Mouse (Mus musculus) midbrain, embryonic 16.5 days (tissue): Measurements from ENCODE around the gene Gm17374. TPM values are rescaled to one million over a fixed set of nuclear protein-coding genes. Genes with fewer than 3 reads are reported as not detected.
"Not testable (repeated sequence)": the region's sequence is repeated elsewhere in the genome, so short reads cannot be mapped to it uniquely, and the experiment has no call there.

Source experiments
- ATAC-seq: fragments of 200-750 bp; cut with Nextera tagmentation; 2 replicates; pipeline ENCODE4 v1.8.0; 2017; ENCODE audit warnings: moderate TSS enrichment
- H3K27ac ChIP-seq: fragments of 300-500 bp; sonication (generic); 2 replicates; pipeline ENCODE4 v1.5.1; 2014; ENCODE audit warnings: mild to moderate bottlenecking, low read length, mixed read lengths
- H3K27me3 ChIP-seq: fragments of 300-500 bp; sonication (generic); 2 replicates; pipeline ENCODE4 v1.6.1; 2014; ENCODE audit warnings: low read depth, low read length, mixed read lengths; ENCODE audit not compliant: control insufficient read depth, insufficient read depth
- H3K36me3 ChIP-seq: fragments of 300-500 bp; sonication (generic); 2 replicates; pipeline ENCODE4 v1.6.1; 2014; ENCODE audit warnings: mild to moderate bottlenecking, low read length, moderate library complexity, mixed read lengths; ENCODE audit not compliant: control insufficient read depth, insufficient read depth
- H3K4me1 ChIP-seq: fragments of 300-500 bp; sonication (generic); 2 replicates; pipeline ENCODE4 v1.6.1; 2014; ENCODE audit warnings: mild to moderate bottlenecking, low read length, mixed read lengths; ENCODE audit not compliant: control insufficient read depth, insufficient read depth
- H3K4me2 ChIP-seq: fragments of 300-500 bp; sonication (generic); 2 replicates; pipeline ENCODE4 v1.6.1; 2014; ENCODE audit warnings: mild to moderate bottlenecking, low read length, mixed read lengths
- H3K4me3 ChIP-seq: fragments of 300-500 bp; sonication (generic); 2 replicates; pipeline ENCODE4 v1.5.1; 2014; ENCODE audit warnings: low read depth, mild to moderate bottlenecking, low read length, moderate library complexity, mixed read lengths
- H3K9ac ChIP-seq: fragments of 300-500 bp; sonication (generic); 2 replicates; pipeline ENCODE4 v1.6.1; 2014; ENCODE audit warnings: low read depth, low read length, mixed read lengths
- H3K9me3 ChIP-seq: fragments of 300-500 bp; sonication (generic); replicated peaks from 2 replicates; pipeline ENCODE4 v1.6.1; 2014; ENCODE audit warnings: mild to moderate bottlenecking, low read length, mixed read lengths; ENCODE audit not compliant: control insufficient read depth, poor library complexity, severe bottlenecking
- WGBS: fragments of 180-500 bp; shearing (Covaris S2); extraction: QIAGEN DNeasy Blood & Tissue Kit; methylation state at CpG from one replicate; pipeline ENCODE4 v1.1.7; 2014; 5-methylcytosine and 5-hydroxymethylcytosine counted together
- polyA plus RNA-seq: library from polyadenylated mRNA; unstranded; fragments of >200 nt; fragmentation: Nextera tagmentation; extraction: Ambion mirVana; gene quantifications from 2 replicates; pipeline ENCODE4 v1.2.1, GENCODE M21; 2015

Gene Gm17374
- polyA plus RNA-seq, 1 experiment from 2014 or later, result not detected

- Histone ChIP-seq H3K9ac (peak within 1 kb of the TSS; percentile 92), H3K36me3 (peaks cover 8% of the 10 kb centered on the region), H3K4me2 (peak within 1 kb of the TSS; percentile 84), H3K4me3 (peak within 1 kb of the TSS; percentile 84), H3K27ac (peak within 1 kb of the TSS; percentile 85), H3K4me1 (peaks cover 22% of the 10 kb centered on the region), H3K9me3 (no peaks in the 10 kb centered on the region), H3K27me3 (no peaks in the 10 kb centered on the region)
- WGBS, result under 1% methylated on average over 43 of the region's 43 CpGs
- peak; percentile 98 for ATAC-seq
Observed at GRCm38 (mm10) chr2:140170127-140170802, 18.4 kb downstream of the Gm17374 start, which contains the start of the genes Esf1 and Ndufaf5. Esf1 (minus strand) TSS chr2:140170564. Ndufaf5 (plus strand) TSS chr2:140170649.

- Histone ChIP-seq H3K27ac (peak overlapping the region; percentile 85), H3K27me3 (no peaks in the 10 kb centered on the region), H3K4me3 (peak overlapping the region; percentile 84), H3K36me3 (peaks cover 8% of the 10 kb centered on the region), H3K9me3 (no peaks in the 10 kb centered on the region), H3K4me2 (peak overlapping the region; percentile 75), H3K4me1 (peaks cover 22% of the 10 kb centered on the region), H3K9ac (peak overlapping the region; percentile 92)
- ATAC-seq, result peak; percentile 88
- WGBS, result 7% methylated on average over 28 of the region's 28 CpGs
Observed at GRCm38 (mm10) chr2:140170803-140171553, 19.1 kb downstream of the Gm17374 start.

GRCm38 (mm10) chr2:140185685-140186210, 33.9 kb downstream of the Gm17374 start:
- H3K9ac ChIP-seq, H3K4me3 ChIP-seq, H3K4me2 ChIP-seq, H3K4me1 ChIP-seq, H3K27me3 ChIP-seq, ATAC-seq, H3K9me3 ChIP-seq, H3K27ac ChIP-seq: not testable (repeated sequence)
- WGBS, result 92% methylated on average over 3 of the region's 3 CpGs
- H3K36me3 ChIP-seq, result peaks cover 18% of the 10 kb centered on the region

DNA sequence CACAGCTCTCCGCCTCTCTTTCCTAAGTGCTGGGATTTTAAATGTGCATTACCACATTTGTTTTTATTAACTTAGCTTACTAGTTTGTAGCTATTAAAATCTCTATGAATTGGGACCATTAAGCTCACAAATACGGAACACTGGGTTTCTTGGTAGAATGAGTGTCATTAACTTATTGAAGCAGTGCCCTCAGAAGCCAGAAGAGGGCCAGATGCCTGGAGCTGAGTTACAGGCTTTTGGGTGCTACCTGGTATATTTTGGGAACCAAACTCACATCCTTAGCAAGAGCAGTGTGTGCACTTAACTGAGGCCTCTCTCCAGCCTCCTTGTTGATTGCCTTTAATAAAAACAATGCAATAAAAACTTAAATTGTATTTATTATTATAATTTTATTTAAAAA, 48.9 kb downstream of the Gm17374 start:
- Histone ChIP-seq H3K36me3 (peaks cover 16% of the 10 kb centered on the region), H3K4me2 (no peak overlapping the region), H3K4me1 (no peaks in the 10 kb centered on the region)

GRCm38 (mm10) chr2:140202573-140202972, 50.7 kb downstream of the Gm17374 start:
- no peak for ATAC-seq
- no peak overlapping the region for H3K4me2 ChIP-seq
- WGBS, result 91% methylated on average over 5 of the region's 5 CpGs

More for the DNA sequence above, 48.9 kb downstream of the Gm17374 start:
- H3K4me3 ChIP-seq, result no peak overlapping the region
- 81% methylated on average over 2 of the region's 2 CpGs for WGBS
- no peak overlapping the region for H3K27ac ChIP-seq
- no peaks in the 10 kb centered on the region for H3K27me3 ChIP-seq
- no peak overlapping the region for H3K9ac ChIP-seq
- no peaks in the 10 kb centered on the region for H3K9me3 ChIP-seq
- ATAC-seq, result no peak

More at GRCm38 (mm10) chr2:140202573-140202972, 50.7 kb downstream of the Gm17374 start:
- Histone ChIP-seq H3K9me3 (no peaks in the 10 kb centered on the region), H3K4me3 (no peak overlapping the region), H3K36me3 (peaks cover 16% of the 10 kb centered on the region), H3K4me1 (no peaks in the 10 kb centered on the region), H3K9ac (no peak overlapping the region), H3K27me3 (no peaks in the 10 kb centered on the region), H3K27ac (no peak overlapping the region)

Other genes starting within 250 kb of the Gm17374 start
- 22.4 and 24.4 TPM in 2 replicates for gene Tasp1, start 85.2 kb upstream of the Gm17374 start, polyA plus RNA-seq
- 15.6 and 16.4 TPM in 2 replicates for gene Esf1, start 18.5 kb downstream of the Gm17374 start, polyA plus RNA-seq
- 53.2 and 62.6 TPM in 2 replicates for gene Ndufaf5, start 18.6 kb downstream of the Gm17374 start, polyA plus RNA-seq
- gene Sel1l2, start 237.7 kb downstream of the Gm17374 start, polyA plus RNA-seq, result not detected in 2 replicates
- gene Macrod2, start 243.3 kb downstream of the Gm17374 start, polyA plus RNA-seq, result 96.2 and 96.9 TPM in 2 replicates